Mouse (Mus musculus): ENCODE measurements around the gene Lrrc4c. TPM values are rescaled to one million over a fixed set of nuclear protein-coding genes. Genes with fewer than 3 reads are reported as not detected.

Gene Lrrc4c
- polyA plus RNA-seq, 1 experiment from 2014 or later, result 1.2 TPM

- ATAC-seq (replicated peaks; ENCODE audit: extremely low read depth, insufficient read depth, low FRiP score), result no peak
- H3K4me3 ChIP-seq (ENCODE audit: low read length), result no peak overlapping the region
- no peaks in the 10 kb centered on the region for H3K27me3 ChIP-seq (ENCODE audit: control insufficient read depth, insufficient read depth, low read length)
- no peak overlapping the region for H3K4me2 ChIP-seq (ENCODE audit: low read depth, low read length)
- H3K4me1 ChIP-seq (ENCODE audit: control insufficient read depth, insufficient read depth, low read length), result no peaks in the 10 kb centered on the region
- H3K9ac ChIP-seq (ENCODE audit: low read length), result no peak overlapping the region
- H3K9me3 ChIP-seq (replicated peaks; ENCODE audit: control insufficient read depth, low read length), result no peaks in the 10 kb centered on the region
- no peak overlapping the region for H3K27ac ChIP-seq (ENCODE audit: low read length)
- WGBS, result 77% methylated on average over 5 of the region's 5 CpGs
- no peaks in the 10 kb centered on the region for H3K36me3 ChIP-seq (ENCODE audit: control insufficient read depth, insufficient read depth)
These were observed 719.2 kb downstream of the Lrrc4c start for GRCm38 (mm10) chr2:97037024-97037814.

- Histone ChIP-seq H3K36me3 (ENCODE audit: control insufficient read depth, insufficient read depth) (no peaks in the 10 kb centered on the region), H3K4me1 (ENCODE audit: control insufficient read depth, insufficient read depth, low read length) (no peaks in the 10 kb centered on the region), H3K27ac (ENCODE audit: low read length) (no peak overlapping the region), H3K9me3 (replicated peaks; ENCODE audit: control insufficient read depth, low read length) (no peaks in the 10 kb centered on the region), H3K9ac (ENCODE audit: low read length) (no peak overlapping the region), H3K4me3 (ENCODE audit: low read length) (no peak overlapping the region), H3K27me3 (ENCODE audit: control insufficient read depth, insufficient read depth, low read length) (no peaks in the 10 kb centered on the region), H3K4me2 (ENCODE audit: low read depth, low read length) (no peak overlapping the region)
- whole genome bisulfite sequencing, result 67% methylated on average over 3 of the region's 3 CpGs
- no peak for ATAC-seq (replicated peaks; ENCODE audit: extremely low read depth, insufficient read depth, low FRiP score)
These were observed 726.0 kb downstream of the Lrrc4c start for GRCm38 (mm10) chr2:97044016-97044415.

DNA sequence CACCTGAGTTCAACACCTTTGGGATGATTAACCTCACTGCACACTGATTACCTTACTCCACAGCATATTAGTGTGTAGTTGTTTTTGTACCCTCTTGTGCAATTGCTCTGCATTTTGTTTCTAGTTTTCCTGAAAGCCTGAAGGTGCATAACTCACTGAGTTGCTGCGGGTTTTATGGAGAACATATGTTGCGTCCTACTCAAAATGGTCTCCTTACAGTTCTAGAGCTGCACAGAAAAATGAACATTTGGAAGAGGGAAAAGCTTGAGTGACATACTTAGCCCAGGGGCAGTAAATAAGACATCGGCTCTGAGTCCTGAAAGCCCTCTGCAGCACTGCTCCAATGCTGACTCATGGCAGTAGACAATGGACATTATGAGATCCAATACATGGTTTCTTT, 727.7 kb downstream of the Lrrc4c start:
- Histone ChIP-seq H3K4me2 (ENCODE audit: low read depth, low read length) (no peak overlapping the region), H3K4me3 (ENCODE audit: low read length) (no peak overlapping the region), H3K9me3 (replicated peaks; ENCODE audit: control insufficient read depth, low read length) (no peaks in the 10 kb centered on the region), H3K4me1 (ENCODE audit: control insufficient read depth, insufficient read depth, low read length) (no peaks in the 10 kb centered on the region), H3K27ac (ENCODE audit: low read length) (no peak overlapping the region), H3K27me3 (ENCODE audit: control insufficient read depth, insufficient read depth, low read length) (no peaks in the 10 kb centered on the region), H3K36me3 (ENCODE audit: control insufficient read depth, insufficient read depth) (no peaks in the 10 kb centered on the region), H3K9ac (ENCODE audit: low read length) (no peak overlapping the region)
- 86% methylated on average over 3 of the region's 3 CpGs for WGBS
- no peak for ATAC-seq (replicated peaks; ENCODE audit: extremely low read depth, insufficient read depth, low FRiP score)

DNA sequence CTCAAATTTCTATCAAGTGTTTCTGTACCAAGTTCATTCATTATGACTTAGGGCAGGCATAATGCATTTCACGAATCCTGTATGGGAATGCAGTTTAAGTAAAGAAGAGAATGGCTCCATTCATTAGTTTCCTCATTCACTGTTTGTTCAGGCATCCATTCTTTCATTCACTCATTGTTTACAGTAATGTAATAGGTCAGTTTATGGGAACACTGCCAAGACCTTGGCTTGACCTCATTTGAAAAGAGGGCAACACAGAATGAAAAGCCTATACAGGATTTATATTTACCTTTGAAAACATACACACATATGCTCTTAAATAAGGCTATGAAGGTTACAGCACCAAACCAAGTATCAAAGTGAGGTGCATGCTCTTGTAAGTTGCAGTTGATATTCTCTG, 762.2 kb downstream of the Lrrc4c start:
- Histone ChIP-seq H3K36me3 (ENCODE audit: control insufficient read depth, insufficient read depth) (no peaks in the 10 kb centered on the region), H3K4me2 (ENCODE audit: low read depth, low read length) (no peak overlapping the region), H3K4me1 (ENCODE audit: control insufficient read depth, insufficient read depth, low read length) (no peaks in the 10 kb centered on the region), H3K9me3 (replicated peaks; ENCODE audit: control insufficient read depth, low read length) (no peaks in the 10 kb centered on the region), H3K9ac (ENCODE audit: low read length) (no peak overlapping the region), H3K27me3 (ENCODE audit: control insufficient read depth, insufficient read depth, low read length) (no peaks in the 10 kb centered on the region), H3K27ac (ENCODE audit: low read length) (no peak overlapping the region), H3K4me3 (ENCODE audit: low read length) (no peak overlapping the region)
- 46% methylated on average over 1 of the region's 1 CpGs for WGBS
- no peak for ATAC-seq (replicated peaks; ENCODE audit: extremely low read depth, insufficient read depth, low FRiP score)

GRCm38 (mm10) chr2:97097965-97098364, 780.0 kb downstream of the Lrrc4c start:
- Histone ChIP-seq H3K36me3 (ENCODE audit: control insufficient read depth, insufficient read depth) (no peaks in the 10 kb centered on the region), H3K4me3 (ENCODE audit: low read length) (no peak overlapping the region), H3K9me3 (replicated peaks; ENCODE audit: control insufficient read depth, low read length) (no peaks in the 10 kb centered on the region), H3K4me2 (ENCODE audit: low read depth, low read length) (no peak overlapping the region), H3K27ac (ENCODE audit: low read length) (no peak overlapping the region), H3K4me1 (ENCODE audit: control insufficient read depth, insufficient read depth, low read length) (no peaks in the 10 kb centered on the region), H3K9ac (ENCODE audit: low read length) (no peak overlapping the region), H3K27me3 (ENCODE audit: control insufficient read depth, insufficient read depth, low read length) (no peaks in the 10 kb centered on the region)
- ATAC-seq (replicated peaks; ENCODE audit: extremely low read depth, insufficient read depth, low FRiP score), result no peak
- 60% methylated on average over 3 of the region's 3 CpGs for WGBS

DNA sequence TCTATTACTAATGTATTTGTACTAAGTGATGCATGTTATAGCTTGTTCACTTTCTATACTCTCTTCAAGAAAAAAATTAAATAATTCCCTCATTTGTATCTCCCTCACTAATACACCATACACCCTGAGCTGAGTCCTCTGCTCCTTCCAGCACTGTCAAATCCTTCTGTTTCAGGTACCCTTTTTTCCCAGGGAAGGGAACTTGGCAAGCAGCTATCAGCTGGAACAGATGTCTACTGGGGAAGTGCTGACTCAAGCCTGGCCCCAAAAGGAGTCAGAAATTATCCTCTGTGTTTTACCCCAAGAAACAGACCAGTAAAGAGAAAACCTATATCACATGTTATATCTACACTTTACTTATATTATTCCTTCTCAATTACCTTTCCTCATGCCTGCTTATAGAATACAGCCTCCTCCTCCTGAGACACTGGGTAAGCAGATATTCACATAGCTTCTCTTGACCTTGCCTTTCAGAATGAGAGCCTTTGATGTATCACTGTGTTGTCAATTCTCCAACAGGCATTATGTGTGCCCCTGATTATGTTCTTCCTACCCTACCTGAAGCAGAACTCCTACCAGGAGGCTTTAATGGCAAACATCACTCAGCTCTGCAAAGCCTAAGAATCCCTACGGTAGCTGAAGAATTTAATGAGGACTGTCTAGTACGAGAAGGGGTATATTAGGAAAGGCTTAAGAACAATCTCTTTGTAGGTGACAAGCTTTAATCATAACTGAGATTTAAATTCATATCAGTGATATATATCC, 785.6 kb downstream of the Lrrc4c start:
- Histone ChIP-seq H3K27ac (ENCODE audit: low read length) (no peak overlapping the region), H3K4me3 (ENCODE audit: low read length) (no peak overlapping the region), H3K36me3 (ENCODE audit: control insufficient read depth, insufficient read depth) (no peaks in the 10 kb centered on the region), H3K9ac (ENCODE audit: low read length) (no peak overlapping the region), H3K27me3 (ENCODE audit: control insufficient read depth, insufficient read depth, low read length) (no peaks in the 10 kb centered on the region), H3K4me1 (ENCODE audit: control insufficient read depth, insufficient read depth, low read length) (no peaks in the 10 kb centered on the region), H3K4me2 (ENCODE audit: low read depth, low read length) (no peak overlapping the region), H3K9me3 (replicated peaks; ENCODE audit: control insufficient read depth, low read length) (no peaks in the 10 kb centered on the region)
- ATAC-seq (replicated peaks; ENCODE audit: extremely low read depth, insufficient read depth, low FRiP score), result no peak
- 78% methylated on average over 2 of the region's 2 CpGs for WGBS

DNA sequence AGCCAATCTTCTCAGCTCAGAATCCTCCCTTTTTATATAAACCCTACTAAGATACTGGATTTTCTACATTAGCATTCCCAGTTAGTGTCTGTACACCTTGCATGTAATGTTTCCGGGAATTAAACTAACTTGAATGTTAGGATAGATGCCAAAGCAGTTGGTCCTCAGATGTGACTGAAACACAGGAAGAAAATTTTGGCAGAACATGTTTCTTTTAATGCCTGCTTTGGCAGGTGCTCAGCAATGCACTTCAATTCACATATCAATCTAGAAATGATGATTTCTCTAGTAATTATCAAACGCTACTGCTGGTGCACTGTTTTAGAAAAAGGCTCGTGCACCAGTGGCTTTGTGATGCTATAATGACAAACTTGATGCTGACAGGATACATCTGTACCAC, 806.3 kb downstream of the Lrrc4c start:
- no peaks in the 10 kb centered on the region for H3K27me3 ChIP-seq (ENCODE audit: control insufficient read depth, insufficient read depth, low read length)
- H3K4me1 ChIP-seq (ENCODE audit: control insufficient read depth, insufficient read depth, low read length), result no peaks in the 10 kb centered on the region
- ATAC-seq (replicated peaks; ENCODE audit: extremely low read depth, insufficient read depth, low FRiP score), result no peak
- H3K36me3 ChIP-seq (ENCODE audit: control insufficient read depth, insufficient read depth), result no peaks in the 10 kb centered on the region
- no peak overlapping the region for H3K9ac ChIP-seq (ENCODE audit: low read length)
- H3K4me3 ChIP-seq (ENCODE audit: low read length), result no peak overlapping the region
- no peak overlapping the region for H3K4me2 ChIP-seq (ENCODE audit: low read depth, low read length)
- H3K27ac ChIP-seq (ENCODE audit: low read length), result no peak overlapping the region
- no peaks in the 10 kb centered on the region for H3K9me3 ChIP-seq (replicated peaks; ENCODE audit: control insufficient read depth, low read length)
- WGBS, result 72% methylated on average over 3 of the region's 3 CpGs

DNA sequence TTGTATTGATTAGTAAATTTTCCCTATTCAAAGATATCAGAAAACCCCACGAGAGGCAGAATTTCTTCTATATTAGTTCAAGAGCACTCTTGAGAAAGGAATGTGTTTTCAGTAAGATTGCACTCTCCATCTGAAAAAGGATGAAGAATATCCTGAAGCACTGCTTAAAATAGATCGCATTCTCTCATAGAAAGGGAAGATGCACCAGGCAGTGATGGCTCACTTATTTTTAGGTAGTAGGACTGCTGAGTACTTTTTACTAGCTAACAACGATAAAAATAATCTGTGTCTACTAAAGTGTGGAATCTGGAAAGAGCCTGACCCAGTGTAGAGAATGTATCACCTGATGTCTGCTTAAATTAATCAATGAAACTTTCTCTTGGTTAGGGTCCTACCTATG, 820.5 kb downstream of the Lrrc4c start:
- Histone ChIP-seq H3K27me3 (ENCODE audit: control insufficient read depth, insufficient read depth, low read length) (no peaks in the 10 kb centered on the region), H3K4me1 (ENCODE audit: control insufficient read depth, insufficient read depth, low read length) (no peaks in the 10 kb centered on the region), H3K4me2 (ENCODE audit: low read depth, low read length) (no peak overlapping the region), H3K9me3 (replicated peaks; ENCODE audit: control insufficient read depth, low read length) (no peaks in the 10 kb centered on the region), H3K36me3 (ENCODE audit: control insufficient read depth, insufficient read depth) (no peaks in the 10 kb centered on the region), H3K27ac (ENCODE audit: low read length) (no peak overlapping the region), H3K4me3 (ENCODE audit: low read length) (no peak overlapping the region), H3K9ac (ENCODE audit: low read length) (no peak overlapping the region)
- no peak; the same call in 1 of the 2 replicates for ATAC-seq (replicated peaks; ENCODE audit: extremely low read depth, insufficient read depth, low FRiP score)
- 59% methylated on average over 3 of the region's 3 CpGs for WGBS

DNA sequence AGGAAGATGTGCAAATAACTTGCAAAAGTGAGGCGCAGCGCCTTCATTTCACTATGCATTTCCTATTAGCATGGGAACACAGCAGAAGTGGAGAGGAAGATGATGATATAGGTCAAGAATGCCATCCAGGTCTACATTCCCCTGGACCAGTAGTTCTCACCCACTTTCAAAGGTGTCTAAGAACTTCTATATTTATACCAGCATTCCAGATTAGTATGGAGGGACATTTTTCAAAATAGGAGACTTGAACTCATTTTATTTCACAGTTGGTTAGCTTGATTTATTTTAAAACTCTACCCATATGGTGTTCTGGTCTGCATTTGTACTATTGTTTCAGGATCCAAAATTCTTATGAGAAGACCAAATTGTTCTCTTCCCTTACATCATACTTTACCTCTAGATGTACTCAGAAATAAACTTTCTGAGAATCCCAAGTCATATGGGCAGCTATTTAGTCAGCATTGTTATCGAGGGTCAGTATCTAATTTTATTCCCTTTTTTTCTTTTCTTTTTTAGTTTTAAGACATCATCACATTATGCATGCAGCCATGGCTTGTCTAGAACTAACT, 833.7 kb downstream of the Lrrc4c start:
- Histone ChIP-seq H3K36me3 (ENCODE audit: control insufficient read depth, insufficient read depth) (no peaks in the 10 kb centered on the region), H3K27me3 (ENCODE audit: control insufficient read depth, insufficient read depth, low read length) (no peaks in the 10 kb centered on the region), H3K9ac (ENCODE audit: low read length) (no peak overlapping the region), H3K4me2 (ENCODE audit: low read depth, low read length) (no peak overlapping the region), H3K4me3 (ENCODE audit: low read length) (no peak overlapping the region), H3K9me3 (replicated peaks; ENCODE audit: control insufficient read depth, low read length) (no peaks in the 10 kb centered on the region), H3K27ac (ENCODE audit: low read length) (no peak overlapping the region), H3K4me1 (ENCODE audit: control insufficient read depth, insufficient read depth, low read length) (peaks cover 2% of the 10 kb centered on the region; the same call in 1 of the 2 replicates)
- ATAC-seq (replicated peaks; ENCODE audit: extremely low read depth, insufficient read depth, low FRiP score), result no peak
- WGBS, result 86% methylated on average over 3 of the region's 3 CpGs

Data from heart, embryonic 16.5 days (tissue).